Mouse (Mus musculus) lung, embryonic 14.5 days (tissue): ENCODE measurements at regions not wholly inside any gene's neighbourhood (a gene's known extent, or its start where the extent isn't known, plus 50 kb on each side); places are given as distances from the start of the nearest gene placed in this dataset.
A peak's percentile ranks its signal among the peaks of the same experiment; 100 is the strongest.
"Not testable (repeated sequence)": the region's sequence is repeated elsewhere in the genome, so short reads cannot be mapped to it uniquely, and the experiment has no call there.

Experiments
- ATAC-seq: fragments of 200-750 bp; cut with Nextera tagmentation; 2 replicates; pipeline ENCODE4 v1.8.0; 2017; ENCODE audit warnings: mild to moderate bottlenecking, moderate TSS enrichment, moderate library complexity; ENCODE audit not compliant: insufficient read depth
- DNase-seq: peaks from one replicate; pipeline ENCODE4 v3.0.0-alpha.2; 2015
- H3K27ac ChIP-seq: fragments of 300-500 bp; sonication (generic); 2 replicates; pipeline ENCODE4 v1.5.1; 2014; ENCODE audit warnings: low read depth, mild to moderate bottlenecking, moderate library complexity
- H3K27me3 ChIP-seq: fragments of 300-500 bp; sonication (generic); 2 replicates; pipeline ENCODE4 v1.6.1; 2014; ENCODE audit warnings: low read length, control low read depth; ENCODE audit not compliant: insufficient read depth
- H3K36me3 ChIP-seq: fragments of 300-500 bp; sonication (generic); 2 replicates; pipeline ENCODE4 v1.6.1; 2014; ENCODE audit warnings: control low read depth; ENCODE audit not compliant: insufficient read depth
- H3K4me1 ChIP-seq: fragments of 300-500 bp; sonication (generic); 2 replicates; pipeline ENCODE4 v1.6.1; 2014; ENCODE audit warnings: antibody characterized with exemption, control low read depth; ENCODE audit not compliant: insufficient read depth
- H3K4me2 ChIP-seq: fragments of 300-500 bp; sonication (generic); 2 replicates; pipeline ENCODE4 v1.6.1; 2014; ENCODE audit warnings: mild to moderate bottlenecking
- H3K4me3 ChIP-seq: fragments of 300-500 bp; sonication (generic); 2 replicates; pipeline ENCODE4 v1.5.1; 2014; ENCODE audit warnings: low read depth, low read length
- H3K9ac ChIP-seq: fragments of 300-500 bp; sonication (generic); 2 replicates; pipeline ENCODE4 v1.6.1; 2014
- H3K9me3 ChIP-seq: fragments of 300-500 bp; sonication (generic); 2 replicates; pipeline ENCODE4 v1.6.1; 2016; ENCODE audit warnings: low read depth, low read length, control low read depth
- CTCF ChIP-seq: IDR thresholded peaks from 2 replicates; pipeline ENCODE4 v1.5.1; 2016; ENCODE audit warnings: antibody characterized with exemption, low read depth
- WGBS: fragments of 180-500 bp; shearing (Covaris S2); extraction: QIAGEN DNeasy Blood & Tissue Kit; methylation state at CpG from one replicate; pipeline ENCODE4 v1.1.7; 2014; 5-methylcytosine and 5-hydroxymethylcytosine counted together

- 43% methylated on average over 1 of the region's 1 CpGs for WGBS
- H3K9ac ChIP-seq, result no peak overlapping the region
These were observed 185.7 kb downstream of the Rab10 start for GRCm38 (mm10) chr12:3124036-3124435.

DNA sequence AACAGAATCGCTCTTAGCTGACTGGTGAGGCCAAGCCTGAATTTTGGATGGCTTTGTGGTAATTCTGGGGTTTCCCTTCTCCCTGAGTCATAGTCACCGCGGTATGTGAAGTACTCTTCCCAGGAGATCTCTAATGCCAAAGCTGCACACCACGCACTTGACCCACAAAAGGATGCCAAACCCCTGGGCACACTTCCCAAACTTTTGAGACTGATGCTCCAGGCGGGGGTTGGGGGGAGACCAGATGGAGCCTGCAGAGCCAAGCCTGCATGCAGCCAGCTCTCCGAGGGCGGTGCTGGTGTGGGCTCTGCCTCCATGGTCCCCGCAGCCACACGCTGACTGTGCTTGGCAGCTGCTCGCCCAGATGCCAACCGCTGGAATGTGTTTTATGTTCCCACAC, 199.2 kb downstream of the Rab10 start:
- DNase-seq, H3K4me3 ChIP-seq, H3K4me2 ChIP-seq, H3K27me3 ChIP-seq, H3K27ac ChIP-seq, H3K36me3 ChIP-seq, H3K9ac ChIP-seq, H3K9me3 ChIP-seq, H3K4me1 ChIP-seq, ATAC-seq: not testable (repeated sequence)
- 66% methylated on average over 11 of the region's 11 CpGs for WGBS

More at GRCm38 (mm10) chr12:3124036-3124435, 185.7 kb downstream of the Rab10 start:
- Histone ChIP-seq H3K4me2 (no peak overlapping the region), H3K9me3 (no peaks in the 10 kb centered on the region), H3K4me3 (no peak overlapping the region), H3K27ac (no peak overlapping the region), H3K4me1 (no peaks in the 10 kb centered on the region), H3K27me3 (no peaks in the 10 kb centered on the region), H3K36me3 (no peaks in the 10 kb centered on the region)
- DNase-seq, result no peak
- ATAC-seq, result no peak
- TF ChIP-seq CTCF, result no peak

DNA sequence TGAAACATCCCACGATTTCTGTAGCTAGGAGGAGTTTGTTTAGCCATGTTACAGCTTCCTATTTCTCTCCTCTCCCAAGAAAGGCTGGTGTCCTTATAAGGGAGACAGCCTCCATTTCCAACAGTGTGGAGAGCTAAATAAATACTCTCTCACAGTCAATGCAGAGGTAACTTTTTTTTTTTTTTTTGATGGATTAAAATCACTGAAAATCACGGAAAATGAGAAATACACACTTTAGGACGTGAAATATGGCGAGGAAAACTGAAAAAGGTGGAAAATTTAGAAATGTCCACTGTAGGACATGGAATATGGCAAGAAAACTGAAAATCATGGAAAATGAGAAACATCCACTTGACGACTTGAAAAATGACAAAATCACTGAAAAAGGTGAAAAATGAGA, 200.1 kb downstream of the Rab10 start:
- not testable (repeated sequence) for H3K9ac ChIP-seq, DNase-seq, H3K4me1 ChIP-seq, H3K27ac ChIP-seq, ATAC-seq, H3K4me2 ChIP-seq, H3K36me3 ChIP-seq, H3K9me3 ChIP-seq, H3K27me3 ChIP-seq, H3K4me3 ChIP-seq
- 79% methylated on average over 5 of the region's 5 CpGs for WGBS

- H3K27ac ChIP-seq, H3K27me3 ChIP-seq, H3K4me3 ChIP-seq, ATAC-seq, H3K4me1 ChIP-seq, H3K9ac ChIP-seq, H3K36me3 ChIP-seq, H3K4me2 ChIP-seq, H3K9me3 ChIP-seq, DNase-seq: not testable (repeated sequence)
- WGBS, result 62% methylated on average over 5 of the region's 5 CpGs
These were observed 207.8 kb downstream of the Rab10 start for GRCm38 (mm10) chr12:3101963-3102362.

DNA sequence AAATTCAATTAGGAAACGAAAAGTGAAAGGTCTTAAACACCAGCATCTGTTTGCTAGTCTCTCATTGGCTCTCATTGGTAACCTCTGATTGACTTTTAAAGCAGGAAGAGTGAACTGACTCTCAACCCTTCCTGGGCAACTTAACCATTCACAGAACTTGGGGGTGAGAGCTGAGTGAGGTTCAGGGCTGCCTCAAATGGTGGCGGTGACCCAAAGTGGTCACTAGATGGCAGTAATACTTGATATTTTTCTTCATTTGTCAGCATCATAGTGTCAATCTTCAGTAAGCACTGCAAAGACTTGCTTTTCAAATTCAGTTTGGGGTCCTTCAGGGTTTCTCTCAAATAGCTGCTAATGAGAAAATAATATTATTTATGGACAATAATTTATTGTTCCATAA, 211.6 kb downstream of the Rab10 start:
- H3K4me1 ChIP-seq, H3K9ac ChIP-seq, H3K27me3 ChIP-seq, H3K36me3 ChIP-seq, H3K27ac ChIP-seq, H3K4me3 ChIP-seq, H3K9me3 ChIP-seq, ATAC-seq, H3K4me2 ChIP-seq: not testable (repeated sequence)
- 14% methylated on average over 2 of the region's 2 CpGs for WGBS
- DNase-seq, result peak; percentile 8

DNA sequence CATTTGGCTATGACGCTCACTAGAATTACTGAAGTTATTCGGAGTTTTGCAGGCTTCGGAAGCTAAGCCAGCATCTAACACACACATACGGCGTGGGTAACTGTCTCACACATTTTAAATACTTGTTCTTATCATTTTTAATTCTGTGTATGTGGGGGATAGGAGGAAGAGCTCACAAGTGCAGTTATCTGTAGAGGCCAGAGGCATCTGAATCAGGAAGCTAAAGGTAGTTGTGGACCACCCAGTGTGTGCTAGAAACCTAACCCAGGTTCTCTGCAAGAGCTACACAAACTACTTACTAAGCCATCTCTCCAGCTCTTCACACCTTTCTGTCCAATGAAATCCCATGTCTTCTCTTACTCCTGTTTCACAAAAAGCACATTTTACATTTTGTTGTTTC, 215.3 kb downstream of the Rab10 start:
- TF ChIP-seq CTCF, result no peak
- H3K36me3 ChIP-seq, result no peaks in the 10 kb centered on the region
- H3K4me3 ChIP-seq, result no peak overlapping the region
- H3K27me3 ChIP-seq, result no peaks in the 10 kb centered on the region
- no peak overlapping the region for H3K4me2 ChIP-seq
- ATAC-seq, result no peak
- DNase-seq, result no peak
- no peak overlapping the region for H3K27ac ChIP-seq
- no peaks in the 10 kb centered on the region for H3K9me3 ChIP-seq
- no peaks in the 10 kb centered on the region for H3K4me1 ChIP-seq
- no peak overlapping the region for H3K9ac ChIP-seq
- WGBS, result 93% methylated on average over 5 of the region's 5 CpGs

- H3K27me3 ChIP-seq, H3K27ac ChIP-seq, H3K4me3 ChIP-seq, H3K4me1 ChIP-seq, H3K9ac ChIP-seq, H3K4me2 ChIP-seq, DNase-seq, H3K36me3 ChIP-seq, ATAC-seq, H3K9me3 ChIP-seq: not testable (repeated sequence)
- 52% methylated on average over 2 of the region's 3 CpGs for WGBS
These were observed 216.8 kb downstream of the Rab10 start for GRCm38 (mm10) chr12:3092974-3093373.

- not testable (repeated sequence) for H3K27ac ChIP-seq, DNase-seq, H3K27me3 ChIP-seq, H3K36me3 ChIP-seq, H3K9me3 ChIP-seq, ATAC-seq, H3K4me3 ChIP-seq, H3K4me2 ChIP-seq, H3K9ac ChIP-seq, H3K4me1 ChIP-seq
- 64% methylated on average over 5 of the region's 5 CpGs for WGBS
These were observed 260.2 kb downstream of the Rab10 start for GRCm38 (mm10) chr12:3049546-3049945.

DNA sequence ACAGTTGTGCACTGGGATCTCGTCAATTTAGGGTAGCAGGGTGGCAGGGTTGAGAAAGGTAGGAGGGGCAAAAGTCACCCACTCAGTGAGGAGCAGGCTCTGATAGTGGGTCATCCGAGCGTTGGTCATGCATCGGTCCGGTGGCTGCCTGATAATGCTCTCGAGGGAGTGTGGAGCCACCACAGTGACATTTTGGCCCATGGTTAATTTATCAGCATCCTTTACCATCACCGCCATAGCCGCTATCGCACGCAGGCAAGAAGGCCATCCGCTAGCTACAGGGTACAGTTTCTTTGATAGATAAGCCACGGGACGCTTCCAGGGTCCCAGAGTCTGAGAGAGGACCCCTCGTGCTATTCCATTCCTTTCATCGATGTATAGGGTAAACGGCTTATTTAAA, 291.3 kb downstream of the Rab10 start:
- not testable (repeated sequence) for H3K9me3 ChIP-seq, H3K9ac ChIP-seq, DNase-seq, ATAC-seq, H3K36me3 ChIP-seq, H3K4me1 ChIP-seq, H3K4me2 ChIP-seq, H3K4me3 ChIP-seq, H3K27ac ChIP-seq, H3K27me3 ChIP-seq
- 85% methylated on average over 16 of the region's 16 CpGs for WGBS

- H3K27me3 ChIP-seq, H3K27ac ChIP-seq, H3K36me3 ChIP-seq, DNase-seq, H3K4me1 ChIP-seq, H3K9me3 ChIP-seq, H3K9ac ChIP-seq, ATAC-seq, H3K4me3 ChIP-seq, H3K4me2 ChIP-seq: not testable (repeated sequence)
- 84% methylated on average over 8 of the region's 8 CpGs for WGBS
These were observed 293.0 kb downstream of the Rab10 start for GRCm38 (mm10) chr12:3016777-3017176.
